Mouse (Mus musculus) MEL-GATA-1-ER (cell line): Measurements from ENCODE around the gene Rnf169.
"Not testable (repeated sequence)": the region's sequence is repeated elsewhere in the genome, so short reads cannot be mapped to it uniquely, and the experiment has no call there.

Experiments used
- DNase-seq: peaks from one replicate; pipeline ENCODE4 v3.0.0-alpha.2; 2012; ENCODE audit warnings: low read depth; ENCODE audit errors: extremely low read depth

Rnf169 gene

GRCm38 (mm10) chr7:99979546-99980131 is 609 bp downstream of the Rnf169 start:
- no peak for DNase-seq

- no peak for DNase-seq
Observed at GRCm38 (mm10) chr7:99979081-99979480, 1.2 kb downstream of the Rnf169 start.

GRCm38 (mm10) chr7:99978041-99978440 is 2.2 kb downstream of the Rnf169 start:
- DNase-seq, result no peak

- DNase-seq, result no peak
Observed at GRCm38 (mm10) chr7:99975819-99976575, 4.3 kb downstream of the Rnf169 start.

- DNase-seq, result no peak
Observed at GRCm38 (mm10) chr7:99974208-99974970, 5.9 kb downstream of the Rnf169 start.

GRCm38 (mm10) chr7:99972912-99973311 is 7.3 kb downstream of the Rnf169 start:
- DNase-seq, result not testable (repeated sequence)

- no peak for DNase-seq
Observed at GRCm38 (mm10) chr7:99971926-99972325, 8.3 kb downstream of the Rnf169 start.

GRCm38 (mm10) chr7:99969151-99969550 is 11.1 kb downstream of the Rnf169 start:
- no peak for DNase-seq

GRCm38 (mm10) chr7:99966011-99966721 is 14.1 kb downstream of the Rnf169 start:
- no peak for DNase-seq

GRCm38 (mm10) chr7:99965020-99965841 is 15.0 kb downstream of the Rnf169 start:
- DNase-seq, result no peak

GRCm38 (mm10) chr7:99963237-99963860 is 16.9 kb downstream of the Rnf169 start:
- DNase-seq, result no peak

- DNase-seq, result peak; percentile 80
Observed at GRCm38 (mm10) chr7:99962536-99963236, 17.6 kb downstream of the Rnf169 start.

- DNase-seq, result no peak
Observed at GRCm38 (mm10) chr7:99961518-99961917, 18.7 kb downstream of the Rnf169 start.

- not testable (repeated sequence) for DNase-seq
Observed at GRCm38 (mm10) chr7:99960571-99960970, 19.7 kb downstream of the Rnf169 start.

- no peak for DNase-seq
Observed at GRCm38 (mm10) chr7:99957226-99957965, 22.9 kb downstream of the Rnf169 start.

GRCm38 (mm10) chr7:99956095-99956494 is 24.2 kb downstream of the Rnf169 start:
- DNase-seq, result no peak

GRCm38 (mm10) chr7:99954212-99954611 is 26.0 kb downstream of the Rnf169 start:
- no peak for DNase-seq

- no peak for DNase-seq
Observed at GRCm38 (mm10) chr7:99953442-99954098, 26.7 kb downstream of the Rnf169 start.
